Mouse (Mus musculus) lung, postnatal 0 days (tissue): Measurements from ENCODE around the gene Cacna2d2. TPM values are rescaled to one million over a fixed set of nuclear protein-coding genes. Genes with fewer than 3 reads are reported as not detected.

Source experiments
- ATAC-seq: fragments of 200-750 bp; cut with Nextera tagmentation; 2 replicates; pipeline ENCODE4 v1.8.0; 2017; ENCODE audit warnings: moderate library complexity
- DNase-seq: peaks from one replicate; pipeline ENCODE4 v3.0.0-alpha.2; 2016; ENCODE audit warnings: low spot score
- H3K27ac ChIP-seq: fragments of 300-500 bp; sonication (generic); 2 replicates; pipeline ENCODE4 v1.5.1; 2014; ENCODE audit warnings: antibody characterized with exemption, mild to moderate bottlenecking, low read length, mixed read lengths
- H3K27me3 ChIP-seq: fragments of 300-500 bp; sonication (generic); replicated peaks from 2 replicates; pipeline ENCODE4 v1.6.1; 2014; ENCODE audit warnings: low read length, mixed read lengths; ENCODE audit not compliant: insufficient read depth
- H3K36me3 ChIP-seq: fragments of 300-500 bp; sonication (generic); 2 replicates; pipeline ENCODE4 v1.6.1; 2014; ENCODE audit warnings: low read length, mixed read lengths; ENCODE audit not compliant: insufficient read depth
- H3K4me1 ChIP-seq: fragments of 300-500 bp; sonication (generic); 2 replicates; pipeline ENCODE4 v1.6.1; 2014; ENCODE audit warnings: antibody characterized with exemption, low read depth, low read length, mixed read lengths; ENCODE audit not compliant: insufficient read depth
- H3K4me2 ChIP-seq: fragments of 300-500 bp; sonication (generic); replicated peaks from 2 replicates; pipeline ENCODE4 v1.6.1; 2014; ENCODE audit warnings: low read depth, mild to moderate bottlenecking, low read length, moderate library complexity, mixed read lengths
- H3K4me3 ChIP-seq: fragments of 300-500 bp; sonication (generic); 2 replicates; pipeline ENCODE4 v1.5.1; 2014; ENCODE audit warnings: low read depth, low read length
- H3K9ac ChIP-seq: fragments of 300-500 bp; sonication (generic); replicated peaks from 2 replicates; pipeline ENCODE4 v1.6.1; 2014; ENCODE audit warnings: low read depth, mild to moderate bottlenecking
- H3K9me3 ChIP-seq: fragments of 300-500 bp; sonication (generic); 2 replicates; pipeline ENCODE4 v1.6.1; 2016; ENCODE audit warnings: low read length, mixed read lengths
- CTCF ChIP-seq: IDR thresholded peaks from 2 replicates; pipeline ENCODE4 v1.5.1; 2016; ENCODE audit warnings: antibody characterized with exemption, mild to moderate bottlenecking
- EP300 ChIP-seq: IDR thresholded peaks from 2 replicates; pipeline ENCODE4 v1.6.1; 2016; ENCODE audit warnings: antibody characterized with exemption, mild to moderate bottlenecking, control low read depth
- WGBS: fragments of 180-500 bp; shearing (Covaris S2); extraction: QIAGEN DNeasy Blood & Tissue Kit; methylation state at CpG from one replicate; pipeline ENCODE4 v1.1.7; 2014; 5-methylcytosine and 5-hydroxymethylcytosine counted together
- polyA plus RNA-seq: library from polyadenylated mRNA; unstranded; fragments of >200 nt; fragmentation: Nextera tagmentation; extraction: Ambion mirVana; gene quantifications from 2 replicates; pipeline ENCODE4 v1.2.1, GENCODE M21; 2015

The Cacna2d2 gene
- polyA plus RNA-seq, 1 experiment from 2014 or later = 0.04 TPM

- WGBS = under 1% methylated on average over 35 of the region's 35 CpGs
- ATAC-seq = no peak
Observed at GRCm38 (mm10) chr9:107377961-107378512, 21.4 kb upstream of the Cacna2d2 start.

GRCm38 (mm10) chr9:107381723-107382122 lies 17.7 kb upstream of the Cacna2d2 start:
- WGBS = 11% methylated on average over 8 of the region's 8 CpGs
- peak; percentile 62 for DNase-seq
- no peak for ATAC-seq

More at GRCm38 (mm10) chr9:107377961-107378512, 21.4 kb upstream of the Cacna2d2 start:
- DNase-seq = no peak
- peak overlapping the region; percentile 52 for H3K4me2 ChIP-seq
- peak overlapping the region; percentile 28 for H3K4me3 ChIP-seq
- no peaks in the 10 kb centered on the region for H3K4me1 ChIP-seq
- H3K9ac ChIP-seq = no peak overlapping the region
- no peak for TF ChIP-seq CTCF
- TF ChIP-seq EP300 = no peak
- peaks cover 33% of the 10 kb centered on the region for H3K27me3 ChIP-seq
- H3K27ac ChIP-seq = no peak overlapping the region
- H3K9me3 ChIP-seq = no peaks in the 10 kb centered on the region
- no peaks in the 10 kb centered on the region for H3K36me3 ChIP-seq

GRCm38 (mm10) chr9:107384396-107384795 lies 15.0 kb upstream of the Cacna2d2 start:
- peaks cover 8% of the 10 kb centered on the region; the same call in 1 of the 2 replicates for H3K27me3 ChIP-seq
- H3K9ac ChIP-seq = no peak overlapping the region
- DNase-seq = no peak
- no peak overlapping the region for H3K27ac ChIP-seq
- no peaks in the 10 kb centered on the region for H3K4me1 ChIP-seq
- H3K4me3 ChIP-seq = no peak overlapping the region
- no peaks in the 10 kb centered on the region for H3K9me3 ChIP-seq
- no peaks in the 10 kb centered on the region for H3K36me3 ChIP-seq
- WGBS = 36% methylated on average over 3 of the region's 3 CpGs
- no peak for ATAC-seq
- no peak overlapping the region for H3K4me2 ChIP-seq
- TF ChIP-seq EP300 (no peak), CTCF (no peak)

More at GRCm38 (mm10) chr9:107381723-107382122, 17.7 kb upstream of the Cacna2d2 start:
- TF ChIP-seq CTCF (no peak), EP300 (no peak)
- no peaks in the 10 kb centered on the region for H3K36me3 ChIP-seq
- H3K9ac ChIP-seq = no peak overlapping the region
- no peaks in the 10 kb centered on the region for H3K4me1 ChIP-seq
- no peak overlapping the region for H3K27ac ChIP-seq
- no peak overlapping the region for H3K4me2 ChIP-seq
- no peaks in the 10 kb centered on the region for H3K9me3 ChIP-seq
- H3K27me3 ChIP-seq = peaks cover 28% of the 10 kb centered on the region
- H3K4me3 ChIP-seq = no peak overlapping the region

GRCm38 (mm10) chr9:107386722-107387121 lies 12.7 kb upstream of the Cacna2d2 start:
- Histone ChIP-seq H3K4me3 (no peak overlapping the region), H3K4me2 (no peak overlapping the region), H3K9me3 (no peaks in the 10 kb centered on the region), H3K9ac (no peak overlapping the region), H3K27ac (no peak overlapping the region), H3K27me3 (peaks cover 7% of the 10 kb centered on the region; the same call in 1 of the 2 replicates), H3K36me3 (no peaks in the 10 kb centered on the region), H3K4me1 (no peaks in the 10 kb centered on the region)
- 59% methylated on average over 3 of the region's 3 CpGs for WGBS
- ATAC-seq (no peak), DNase-seq (no peak)
- TF ChIP-seq CTCF = peak; percentile 60
- no peak for TF ChIP-seq EP300

- 90% methylated on average over 3 of the region's 3 CpGs for WGBS
- H3K27me3 ChIP-seq = no peaks in the 10 kb centered on the region
- no peak overlapping the region for H3K4me2 ChIP-seq
- H3K4me3 ChIP-seq = no peak overlapping the region
- no peak for TF ChIP-seq EP300
- TF ChIP-seq CTCF = no peak
- H3K36me3 ChIP-seq = no peaks in the 10 kb centered on the region
- no peak overlapping the region for H3K9ac ChIP-seq
- H3K4me1 ChIP-seq = no peaks in the 10 kb centered on the region
- ATAC-seq (no peak), DNase-seq (no peak)
- H3K9me3 ChIP-seq = no peaks in the 10 kb centered on the region
- H3K27ac ChIP-seq = no peak overlapping the region
Observed at GRCm38 (mm10) chr9:107387708-107388107, 11.7 kb upstream of the Cacna2d2 start.

- no peaks in the 10 kb centered on the region for H3K9me3 ChIP-seq
- ATAC-seq = no peak
- no peaks in the 10 kb centered on the region for H3K4me1 ChIP-seq
- no peak overlapping the region for H3K9ac ChIP-seq
- no peak for DNase-seq
- no peak overlapping the region for H3K4me3 ChIP-seq
- H3K27me3 ChIP-seq = no peaks in the 10 kb centered on the region
- 49% methylated on average over 2 of the region's 2 CpGs for WGBS
- H3K4me2 ChIP-seq = no peak overlapping the region
- no peak overlapping the region for H3K27ac ChIP-seq
- TF ChIP-seq EP300 (no peak), CTCF (no peak)
- H3K36me3 ChIP-seq = no peaks in the 10 kb centered on the region
Observed at GRCm38 (mm10) chr9:107388263-107388662, 11.1 kb upstream of the Cacna2d2 start.
